Mouse (Mus musculus) liver, embryonic 14.5 days (tissue): ENCODE measurements around the gene Gna12. TPM values are rescaled to one million over a fixed set of nuclear protein-coding genes. Genes with fewer than 3 reads are reported as not detected.
A peak's percentile ranks its signal among the peaks of the same experiment; 100 is the strongest.

Experiments used
- ATAC-seq: fragments of 200-750 bp; cut with Nextera tagmentation; 2 replicates; pipeline ENCODE4 v1.8.0; 2017; ENCODE audit warnings: moderate number of reproducible peaks, mild to moderate bottlenecking, moderate library complexity; ENCODE audit not compliant: insufficient read depth
- DNase-seq, 3 experiments: peaks; one replicate each; pipeline ENCODE4 v3.0.0-alpha.2; 2012 to 2013; ENCODE audit warnings: low read depth in 3 of 3, low spot score in 3 of 3
- H3K27ac ChIP-seq: fragments of 300-500 bp; sonication (generic); 2 replicates; pipeline ENCODE4 v1.5.1; 2014; ENCODE audit warnings: moderate library complexity, mild to moderate bottlenecking, control low read depth, inconsistent platforms
- H3K27me3 ChIP-seq: fragments of 300-500 bp; sonication (generic); 2 replicates; pipeline ENCODE4 v1.6.1; 2014; ENCODE audit warnings: mild to moderate bottlenecking, low read length, moderate library complexity; ENCODE audit not compliant: control insufficient read depth, insufficient read depth
- H3K36me3 ChIP-seq: fragments of 300-500 bp; sonication (generic); replicated peaks from 2 replicates; pipeline ENCODE4 v1.6.1; 2014; ENCODE audit warnings: low read depth; ENCODE audit not compliant: control insufficient read depth, insufficient read depth
- H3K4me1 ChIP-seq, 2 experiments: fragments of 200-500 bp in 1 of 2; fragments of 300-500 bp in 1 of 2; sonication (generic) in 1 of 2; replicated peaks; 2 replicates each; pipeline ENCODE4 v1.6.1; 2012 to 2014; ENCODE audit warnings: antibody characterized with exemption in 1 of 2, inconsistent platforms in 1 of 2, low read length in 1 of 2; ENCODE audit not compliant: control insufficient read depth in 2 of 2, insufficient read depth in 2 of 2
- H3K4me2 ChIP-seq: fragments of 300-500 bp; sonication (generic); 2 replicates; pipeline ENCODE4 v1.6.1; 2014; ENCODE audit warnings: low read depth, mild to moderate bottlenecking, control low read depth, moderate library complexity
- H3K4me3 ChIP-seq, 2 experiments: fragments of 200-500 bp in 1 of 2; fragments of 300-500 bp in 1 of 2; sonication (generic) in 1 of 2; 2 replicates each; pipeline ENCODE4 v1.5.1; 2012 to 2014; ENCODE audit warnings: low read depth in 2 of 2, low read length in 2 of 2, mild to moderate bottlenecking in 2 of 2, control low read depth in 1 of 2, inconsistent platforms in 1 of 2, moderate library complexity in 1 of 2; ENCODE audit not compliant: insufficient read depth in 1 of 2
- H3K9ac ChIP-seq: fragments of 300-500 bp; sonication (generic); replicated peaks from 2 replicates; pipeline ENCODE4 v1.6.1; 2014; ENCODE audit warnings: mild to moderate bottlenecking, control low read depth, moderate library complexity
- H3K9me3 ChIP-seq: fragments of 300-500 bp; sonication (generic); 2 replicates; pipeline ENCODE4 v1.6.1; 2016; ENCODE audit warnings: low read length, mixed read lengths; ENCODE audit not compliant: control insufficient read depth
- CTCF ChIP-seq: IDR thresholded peaks from 2 replicates; pipeline ENCODE4 v1.5.1; 2016; ENCODE audit warnings: antibody characterized with exemption, low read depth, control low read depth
- EP300 ChIP-seq: IDR thresholded peaks from 2 replicates; pipeline ENCODE4 v1.6.1; 2016; ENCODE audit warnings: antibody characterized with exemption, low read depth
- WGBS: fragments of 180-500 bp; shearing (Covaris S2); extraction: QIAGEN DNeasy Blood & Tissue Kit; methylation state at CpG from one replicate; pipeline ENCODE4 v1.1.7; 2014; ENCODE audit not compliant: insufficient replicate concordance; 5-methylcytosine and 5-hydroxymethylcytosine counted together
- polyA plus RNA-seq, 2 experiments: library from polyadenylated mRNA; depleted of rRNA in 1 of 2; stranded (reverse) in 1 of 2; unstranded in 1 of 2; fragments of >200 nt; fragmentation: Nextera tagmentation in 1 of 2; extraction: Ambion mirVana in 1 of 2; gene quantifications; 2 replicates each; pipeline versions ENCODE4 v1.2.1 to v1.2.3; 2012 to 2014

Gene Gna12
- polyA plus RNA-seq, 2 experiments, result 5.4 to 14.2 TPM

DNA sequence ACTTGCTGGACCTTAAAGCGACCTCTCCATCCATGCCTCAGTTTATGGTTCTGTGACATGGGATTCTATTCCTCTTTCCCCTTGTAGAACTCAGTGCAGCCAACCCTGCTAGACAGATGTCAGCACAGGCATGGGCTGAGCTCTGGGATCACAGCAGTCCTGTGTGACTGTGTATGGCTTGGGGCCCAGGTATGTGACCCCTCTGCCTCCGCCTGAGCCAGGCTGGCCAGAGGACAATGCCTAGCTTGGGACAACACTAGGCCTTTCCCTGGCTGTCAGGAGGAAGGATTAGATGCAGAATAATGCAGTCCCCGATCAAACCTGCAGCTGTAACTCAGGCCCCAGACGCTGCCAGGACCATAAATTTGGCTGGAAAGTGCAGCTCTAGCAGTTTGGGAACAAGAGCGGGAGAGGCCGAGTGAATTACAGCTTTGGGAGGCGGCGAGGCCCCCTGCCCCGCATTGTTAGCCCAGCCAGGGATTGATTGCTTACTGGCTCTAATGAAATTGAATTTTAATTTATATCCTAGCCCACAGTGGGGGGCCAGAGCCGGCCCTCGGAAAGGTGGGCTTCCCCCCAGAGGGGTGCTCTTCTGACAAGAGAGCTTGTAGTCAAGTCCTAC, 25.8 kb upstream of the Gna12 start:
- H3K4me2 ChIP-seq, result no peak overlapping the region
- DNase-seq, result no peak
- H3K27ac ChIP-seq, result no peak overlapping the region
- no peaks in the 10 kb centered on the region for H3K36me3 ChIP-seq
- H3K4me1 ChIP-seq, result peaks cover 0 to 2% of the 10 kb centered on the region in 2 experiments; a peak in 1 of 4 replicates
- H3K4me3 ChIP-seq, result no peak overlapping the region
- H3K27me3 ChIP-seq, result no peaks in the 10 kb centered on the region
- TF ChIP-seq CTCF (no peak), EP300 (no peak)
- no peaks in the 10 kb centered on the region for H3K9me3 ChIP-seq
- no peak for ATAC-seq
- WGBS, result 57% methylated on average over 11 of the region's 11 CpGs
- H3K9ac ChIP-seq, result no peak overlapping the region

DNA sequence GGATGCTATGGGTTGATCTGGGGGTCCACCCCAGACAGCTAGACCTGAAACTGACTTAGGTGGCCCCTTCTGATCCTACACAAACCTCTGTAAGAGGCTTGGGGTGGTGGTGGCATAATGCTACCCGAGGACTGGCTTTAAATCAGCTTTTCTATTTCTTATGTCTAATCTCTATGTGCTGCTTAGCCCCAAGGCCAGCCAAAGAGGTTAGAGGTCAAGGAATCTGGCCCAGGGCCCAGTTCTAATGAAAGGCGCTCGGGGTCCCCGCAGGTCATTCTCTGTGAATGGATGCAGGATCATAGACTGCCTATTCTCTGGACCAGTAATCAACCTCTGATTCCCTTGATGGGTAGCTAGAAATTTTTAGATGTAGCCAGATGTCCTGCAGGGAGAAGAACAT, 24.5 kb upstream of the Gna12 start:
- no peak for TF ChIP-seq EP300
- TF ChIP-seq CTCF, result no peak
- Histone ChIP-seq H3K27me3 (no peaks in the 10 kb centered on the region), H3K4me1 (peaks cover 0 to 2% of the 10 kb centered on the region in 2 experiments; a peak in 1 of 4 replicates), H3K36me3 (no peaks in the 10 kb centered on the region), H3K4me3 (no peak overlapping the region), H3K27ac (no peak overlapping the region), H3K9me3 (no peaks in the 10 kb centered on the region), H3K4me2 (no peak overlapping the region), H3K9ac (no peak overlapping the region)
- 71% methylated on average over 4 of the region's 4 CpGs for WGBS
- DNase-seq (no peak), ATAC-seq (no peak)

- Histone ChIP-seq H3K36me3 (no peaks in the 10 kb centered on the region), H3K27me3 (no peaks in the 10 kb centered on the region), H3K27ac (no peak overlapping the region), H3K4me2 (no peak overlapping the region), H3K9ac (no peak overlapping the region), H3K9me3 (no peaks in the 10 kb centered on the region), H3K4me1 (peaks cover 0 to 2% of the 10 kb centered on the region in 2 experiments; a peak in 1 of 4 replicates), H3K4me3 (no peak overlapping the region)
- WGBS, result 63% methylated on average over 5 of the region's 5 CpGs
- TF ChIP-seq CTCF (no peak), EP300 (no peak)
- DNase-seq (no peak), ATAC-seq (no peak)
Observed at GRCm38 (mm10) chr5:140853723-140854122, 23.5 kb upstream of the Gna12 start.

DNA sequence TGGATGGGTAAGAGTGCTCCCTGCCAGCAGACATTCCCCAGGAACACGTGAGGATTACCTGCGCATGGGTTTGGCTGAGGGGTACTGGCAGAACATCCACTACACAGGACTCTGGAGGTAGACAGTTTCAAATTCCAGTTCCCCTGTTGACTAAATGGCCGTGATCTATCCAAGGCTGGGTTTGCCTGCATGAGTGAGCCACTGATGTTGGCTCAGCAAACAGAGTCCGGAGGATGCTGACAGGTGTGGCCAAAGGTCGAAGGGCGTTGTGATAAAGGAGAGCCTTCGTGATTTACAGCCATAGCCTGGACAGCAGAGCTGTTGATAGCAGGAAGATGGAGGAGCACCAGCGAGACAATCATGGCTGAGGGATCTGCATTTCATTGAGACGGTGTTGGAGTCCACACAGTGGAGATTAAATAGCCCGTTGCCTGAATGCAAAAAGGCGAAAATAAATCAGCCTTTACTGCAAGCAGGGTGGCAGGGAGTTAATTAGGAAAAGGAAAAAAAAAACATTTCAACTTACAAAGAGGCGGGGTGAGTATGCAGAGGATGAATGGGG, 22.3 kb upstream of the Gna12 start:
- no peak overlapping the region for H3K4me3 ChIP-seq
- peak overlapping the region; percentile 15; the same call in 1 of the 2 replicates for H3K4me2 ChIP-seq
- no peak overlapping the region for H3K27ac ChIP-seq
- no peak; the same call in 1 of the 2 replicates for ATAC-seq
- no peaks in the 10 kb centered on the region for H3K9me3 ChIP-seq
- no peak for TF ChIP-seq CTCF
- no peak for TF ChIP-seq EP300
- 65% methylated on average over 12 of the region's 12 CpGs for WGBS
- DNase-seq, result peak in 1 of 3 experiments; percentile 31
- no peaks in the 10 kb centered on the region for H3K36me3 ChIP-seq
- no peak overlapping the region for H3K9ac ChIP-seq
- no peaks in the 10 kb centered on the region for H3K27me3 ChIP-seq
- peaks cover 0 to 2% of the 10 kb centered on the region in 2 experiments; a peak in 1 of 4 replicates for H3K4me1 ChIP-seq

GRCm38 (mm10) chr5:140847300-140847729, 17.1 kb upstream of the Gna12 start:
- H3K4me3 ChIP-seq, result no peak overlapping the region
- H3K9me3 ChIP-seq, result no peaks in the 10 kb centered on the region
- H3K27ac ChIP-seq, result no peak overlapping the region
- 19% methylated on average over 5 of the region's 5 CpGs for WGBS
- H3K27me3 ChIP-seq, result no peaks in the 10 kb centered on the region
- DNase-seq (no peak), ATAC-seq (peak; percentile 18; the same call in 1 of the 2 replicates)
- no peak overlapping the region for H3K4me2 ChIP-seq
- TF ChIP-seq EP300 (no peak), CTCF (peak; percentile 86)
- H3K36me3 ChIP-seq, result no peaks in the 10 kb centered on the region
- H3K4me1 ChIP-seq, result no peaks in the 10 kb centered on the region
- no peak overlapping the region for H3K9ac ChIP-seq
